Mouse (Mus musculus) ovary, postnatal 10 days (tissue): Measurements from ENCODE around the gene Plcb4.

Experiments used
- DNase-seq: peaks from one replicate; pipeline ENCODE4 v3.0.0; 2022; ENCODE audit warnings: low spot score

The Plcb4 gene

DNA sequence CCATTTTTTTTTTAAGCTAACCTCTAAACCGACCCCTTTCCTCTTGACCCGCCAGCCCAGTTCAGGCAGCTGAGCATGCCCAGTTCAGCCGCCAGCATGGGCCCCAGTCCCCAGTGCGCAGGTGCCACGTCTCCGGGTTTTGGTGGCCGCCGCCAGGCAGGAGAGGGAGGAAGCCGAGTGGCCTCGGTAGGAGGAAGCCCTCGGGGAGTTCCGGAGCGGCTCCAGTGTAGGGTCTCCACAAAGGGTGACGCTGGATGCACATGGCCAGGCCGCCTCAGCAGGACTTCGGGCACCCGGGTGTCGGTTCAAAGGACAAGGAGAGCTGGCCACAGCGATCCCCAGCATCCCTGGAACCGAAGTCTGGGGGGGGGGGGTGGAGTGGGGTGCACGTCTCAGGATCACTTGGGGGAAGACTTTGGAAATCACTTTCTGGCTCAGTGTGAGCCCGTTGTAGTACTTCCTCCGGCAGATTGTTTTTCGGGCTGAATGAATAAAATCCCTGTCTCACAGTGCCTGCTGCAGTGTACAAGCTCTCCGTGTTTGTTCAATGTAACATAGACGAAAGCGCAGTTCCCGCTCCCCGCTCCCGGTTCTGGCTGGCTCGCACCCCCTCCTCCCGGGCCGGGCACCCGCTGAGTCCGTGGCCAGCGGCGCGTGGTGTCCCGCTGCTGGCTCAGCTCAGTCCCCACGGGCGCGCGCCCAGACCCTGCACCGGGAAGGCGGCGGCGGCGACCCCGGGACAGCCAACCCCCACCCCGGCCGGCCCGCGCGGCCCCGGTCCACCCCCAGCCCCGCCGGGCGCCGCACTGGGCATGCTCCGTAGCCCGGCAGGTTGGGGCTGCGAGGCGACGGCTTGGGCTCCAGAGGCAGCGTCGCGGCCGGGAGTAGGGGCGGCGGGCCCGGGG is at the start of gene Plcb4:
Plcb4 (plus strand) TSS at position 526 of the 905 bp plus-strand sequence.
- DNase-seq: peak; percentile 62

DNA sequence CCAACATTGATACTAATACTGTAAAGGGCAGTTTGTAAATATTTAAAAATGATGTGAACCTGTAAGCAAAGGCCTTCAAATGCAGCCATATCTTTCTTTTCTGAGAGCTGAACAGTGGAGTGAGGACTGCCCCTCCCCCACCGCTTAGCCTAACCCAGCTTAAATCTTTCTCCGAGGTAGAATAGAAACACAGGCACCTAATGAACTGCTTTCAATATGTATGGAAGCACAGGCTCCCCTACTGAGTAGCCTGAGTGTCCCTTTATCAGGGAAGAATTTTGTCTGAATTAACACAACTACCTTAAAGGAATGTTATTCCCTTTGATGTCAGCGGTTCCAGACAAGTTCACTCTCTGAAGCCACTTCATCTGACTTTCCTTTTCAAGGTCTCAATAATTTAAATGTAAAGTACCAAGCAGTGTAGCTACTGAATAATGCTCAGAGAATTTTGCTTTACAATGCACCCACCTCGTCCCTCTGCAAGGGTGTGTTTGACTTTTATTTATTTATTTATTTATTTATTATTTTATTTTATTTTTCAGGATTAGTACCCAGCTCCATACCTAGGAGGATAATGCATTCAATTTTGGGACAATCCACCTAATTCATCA is 44.1 kb upstream of the Plcb4 start:
- no peak for DNase-seq

DNA sequence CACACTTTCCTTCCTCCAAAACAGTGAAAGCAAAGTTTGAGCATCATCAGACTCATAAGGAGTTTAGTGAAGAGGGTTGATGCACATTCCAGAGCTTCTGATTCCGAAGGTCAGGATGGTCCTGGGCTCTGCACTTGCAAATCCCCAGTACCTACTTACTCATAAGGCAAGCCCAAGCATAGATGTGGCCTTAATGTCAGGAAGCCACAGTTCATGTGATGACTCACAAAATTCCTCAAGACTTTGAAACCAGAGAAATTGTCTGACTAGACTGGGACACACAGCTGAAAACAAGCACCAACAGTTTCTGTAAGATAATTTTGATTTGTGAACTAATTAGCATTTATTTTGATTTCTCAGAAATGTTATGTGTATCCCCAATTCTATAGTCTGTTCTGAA is 42.7 kb upstream of the Plcb4 start:
- no peak for DNase-seq

DNA sequence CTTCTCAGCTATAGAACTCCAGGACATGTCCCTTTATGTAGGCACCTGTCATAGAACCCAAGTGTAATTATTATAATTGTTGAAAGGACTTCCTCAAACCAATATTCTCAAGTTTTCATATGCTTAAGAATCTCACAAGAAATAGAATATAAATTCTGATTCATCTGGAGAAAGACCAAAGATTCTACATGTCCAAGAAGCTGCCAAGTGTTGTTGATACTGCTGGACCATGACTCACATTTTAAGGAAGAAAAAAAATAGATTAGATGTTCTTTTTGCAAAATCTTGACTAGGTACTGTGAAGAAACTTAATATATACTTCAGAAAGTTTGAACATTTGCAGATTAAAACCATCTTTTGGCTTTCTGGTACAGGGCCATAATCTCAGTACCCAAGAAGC is 40.3 kb upstream of the Plcb4 start:
- DNase-seq: no peak

DNA sequence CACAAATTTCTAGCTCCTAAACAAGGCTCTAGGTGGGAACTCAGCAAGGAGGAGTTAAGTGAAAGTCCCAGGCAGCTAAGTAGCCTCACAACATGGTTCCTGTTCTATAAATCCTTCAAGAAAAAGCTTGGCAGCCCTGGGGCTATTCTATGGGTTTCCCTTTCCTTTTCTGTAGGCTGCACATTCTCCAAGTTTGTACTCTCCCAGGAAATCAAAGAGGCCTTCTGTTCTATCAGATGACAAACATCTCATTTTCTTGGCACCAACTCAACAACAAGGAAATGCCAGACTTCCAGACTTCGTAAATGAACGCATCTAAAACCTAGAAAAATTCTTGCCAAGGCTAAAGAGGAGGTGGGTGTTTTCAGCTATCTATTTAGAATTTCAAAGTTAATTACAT is 38.9 kb upstream of the Plcb4 start:
- no peak for DNase-seq

DNA sequence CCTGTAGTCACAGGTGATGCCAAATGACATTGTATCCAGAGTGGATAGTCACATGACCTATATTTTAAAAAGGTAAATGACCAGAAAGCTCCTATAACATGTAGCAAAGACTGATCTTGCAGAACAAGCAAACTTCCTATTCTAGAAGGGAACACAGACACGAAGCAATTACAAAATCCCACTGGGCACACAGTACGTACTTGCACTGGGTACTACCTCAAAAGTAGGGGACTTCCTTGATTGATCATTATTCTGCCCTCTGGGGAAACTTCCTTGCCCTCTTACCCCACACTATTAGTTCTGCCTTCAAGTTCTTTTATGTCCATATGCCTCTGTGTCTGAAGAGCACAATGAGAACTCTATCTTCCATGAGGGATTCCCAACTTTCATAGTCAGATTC is 31.0 kb upstream of the Plcb4 start:
- no peak for DNase-seq

DNA sequence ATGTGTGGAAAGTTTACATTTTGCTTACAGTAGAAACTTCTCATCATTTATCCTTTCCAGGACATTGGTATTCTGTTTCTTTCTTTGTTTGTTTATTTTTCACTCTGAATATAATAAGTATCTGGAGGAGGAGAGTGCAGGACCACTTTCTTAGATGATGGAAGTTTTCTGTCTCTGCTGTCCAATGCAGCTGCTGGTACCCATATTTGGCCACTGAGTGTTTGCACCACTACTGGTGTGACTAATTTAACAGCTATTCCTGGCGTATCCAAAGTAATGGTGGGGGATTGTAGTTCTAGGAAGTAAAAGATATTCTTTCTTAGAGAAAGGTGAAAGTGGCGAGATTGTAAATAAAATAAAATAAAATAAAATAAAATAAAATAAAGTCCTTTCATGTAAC is 21.6 kb upstream of the Plcb4 start:
- DNase-seq: no peak

GRCm38 (mm10) chr2:135641002-135641401 is 17.8 kb upstream of the Plcb4 start:
- no peak for DNase-seq

DNA sequence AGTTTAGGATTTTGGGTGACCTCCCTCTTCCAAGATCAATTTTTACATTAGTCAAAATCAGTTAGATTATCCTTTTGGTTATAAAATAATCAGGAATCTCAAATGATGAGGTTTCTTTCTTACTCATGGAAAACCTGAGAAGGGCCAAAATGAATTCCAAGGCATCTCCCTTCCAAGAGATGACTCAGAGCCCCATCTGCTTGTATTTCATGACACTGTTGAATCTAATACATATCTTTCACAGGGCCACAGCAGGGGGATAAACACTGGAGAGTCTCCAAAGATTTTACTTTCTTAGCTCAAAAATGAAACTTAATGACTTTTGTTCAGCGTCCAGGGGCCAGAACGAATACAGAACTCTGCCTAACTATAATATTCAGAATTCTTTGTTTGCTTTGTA is 17.2 kb upstream of the Plcb4 start:
- DNase-seq: no peak

DNA sequence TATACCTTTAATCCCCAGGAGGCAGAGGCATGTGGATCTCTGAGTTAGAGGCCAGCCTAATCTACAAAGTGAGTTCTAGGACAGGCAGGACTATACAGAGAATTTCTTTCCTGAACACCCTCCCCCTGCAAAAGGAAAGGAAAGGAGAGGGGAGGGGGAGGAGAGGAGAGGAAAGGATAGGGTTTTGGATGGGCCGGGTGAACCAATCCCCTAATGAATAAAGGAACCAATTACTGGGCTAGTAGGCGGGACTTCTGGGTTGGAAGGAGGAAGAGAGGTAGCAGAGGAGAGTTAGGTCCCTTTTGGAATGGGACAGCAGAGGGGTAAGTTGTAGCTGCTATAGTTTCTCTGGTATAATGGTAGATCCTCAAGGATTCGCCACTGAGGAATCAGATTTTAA is 12.6 kb upstream of the Plcb4 start:
- no peak for DNase-seq

DNA sequence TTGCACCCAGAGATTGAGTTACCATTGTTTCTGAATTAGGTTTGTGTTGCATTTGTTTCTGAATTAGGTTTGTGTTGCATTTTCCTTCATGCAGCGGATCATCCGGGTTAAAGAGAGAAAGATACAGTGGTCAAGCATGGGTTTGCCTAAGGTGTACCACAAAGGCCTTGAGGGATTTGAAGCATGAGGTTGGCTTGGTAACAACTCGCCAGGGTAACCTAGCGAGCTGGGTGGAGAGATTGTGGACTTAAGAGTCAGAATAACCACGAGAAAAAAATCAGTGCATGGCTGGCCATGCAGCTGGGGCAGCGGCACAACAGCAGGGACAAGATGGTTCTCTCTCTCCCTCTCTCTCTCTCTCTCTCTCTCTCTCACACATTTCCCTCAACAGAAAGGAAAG is 12.2 kb upstream of the Plcb4 start:
- DNase-seq: no peak

- DNase-seq: no peak
These were observed 10.8 kb upstream of the Plcb4 start for GRCm38 (mm10) chr2:135647985-135648384.

DNA sequence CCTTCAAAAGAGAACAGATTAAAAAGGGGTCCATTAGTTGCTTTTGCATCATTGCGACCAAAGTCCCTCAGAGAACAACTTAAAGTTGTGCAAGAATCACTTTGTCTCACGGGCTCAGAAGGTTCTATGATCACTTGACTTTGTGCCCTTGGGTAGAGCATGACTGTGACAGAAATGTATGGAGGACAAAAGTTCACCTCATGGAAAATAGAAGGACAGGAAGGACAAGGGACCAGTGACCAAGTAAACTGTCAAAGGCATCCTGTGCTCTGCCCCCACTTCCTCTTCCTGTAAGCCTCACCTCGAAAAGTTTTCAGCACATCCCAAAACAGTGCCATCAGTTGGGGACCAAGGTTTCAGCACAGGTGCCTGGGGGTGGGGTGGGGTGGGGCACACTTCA is 7.9 kb upstream of the Plcb4 start:
- no peak for DNase-seq

DNA sequence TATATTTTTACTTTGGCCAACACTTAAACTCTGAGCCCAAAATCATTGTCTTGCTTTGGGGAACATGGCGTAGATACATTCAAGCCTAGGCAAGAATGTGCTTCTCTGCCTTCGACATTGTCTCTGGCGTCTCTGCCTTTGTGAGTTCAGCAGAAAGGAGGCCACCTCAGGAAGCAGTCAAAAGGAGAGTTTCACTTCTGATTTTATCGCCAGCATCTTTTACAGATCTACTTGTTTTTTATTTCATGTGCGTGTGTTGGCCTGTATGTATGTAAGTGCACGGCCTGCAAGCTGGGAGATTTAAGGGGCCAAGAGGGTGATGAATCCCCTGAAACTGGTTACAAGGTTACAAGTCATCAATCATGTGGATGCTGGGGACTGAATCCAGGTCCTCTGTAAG is 6.8 kb upstream of the Plcb4 start:
- DNase-seq: no peak

- DNase-seq: no peak
These were observed 6.4 kb upstream of the Plcb4 start for GRCm38 (mm10) chr2:135652451-135652850.

- no peak for DNase-seq
These were observed 2.9 kb upstream of the Plcb4 start for GRCm38 (mm10) chr2:135655948-135656347.

DNA sequence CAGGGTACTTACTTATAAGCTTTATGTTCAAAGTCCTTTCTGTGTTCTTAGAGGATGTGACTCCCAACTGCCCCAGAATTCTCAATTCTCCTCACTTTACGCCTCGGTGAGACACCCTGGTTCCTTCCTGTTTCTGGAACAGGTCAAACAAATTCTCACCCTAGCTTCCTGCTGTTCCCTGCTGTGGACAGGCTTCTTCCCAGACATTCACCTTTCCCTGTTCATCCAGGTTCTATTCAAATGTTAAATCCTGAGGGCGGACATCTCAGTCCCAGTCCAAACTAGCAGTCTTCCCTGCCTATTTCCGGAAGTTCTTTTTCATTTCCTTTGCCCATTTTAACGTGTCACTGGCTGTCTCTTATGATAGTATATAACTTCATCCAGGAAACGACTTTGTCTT is 2.2 kb upstream of the Plcb4 start:
- DNase-seq: no peak

DNA sequence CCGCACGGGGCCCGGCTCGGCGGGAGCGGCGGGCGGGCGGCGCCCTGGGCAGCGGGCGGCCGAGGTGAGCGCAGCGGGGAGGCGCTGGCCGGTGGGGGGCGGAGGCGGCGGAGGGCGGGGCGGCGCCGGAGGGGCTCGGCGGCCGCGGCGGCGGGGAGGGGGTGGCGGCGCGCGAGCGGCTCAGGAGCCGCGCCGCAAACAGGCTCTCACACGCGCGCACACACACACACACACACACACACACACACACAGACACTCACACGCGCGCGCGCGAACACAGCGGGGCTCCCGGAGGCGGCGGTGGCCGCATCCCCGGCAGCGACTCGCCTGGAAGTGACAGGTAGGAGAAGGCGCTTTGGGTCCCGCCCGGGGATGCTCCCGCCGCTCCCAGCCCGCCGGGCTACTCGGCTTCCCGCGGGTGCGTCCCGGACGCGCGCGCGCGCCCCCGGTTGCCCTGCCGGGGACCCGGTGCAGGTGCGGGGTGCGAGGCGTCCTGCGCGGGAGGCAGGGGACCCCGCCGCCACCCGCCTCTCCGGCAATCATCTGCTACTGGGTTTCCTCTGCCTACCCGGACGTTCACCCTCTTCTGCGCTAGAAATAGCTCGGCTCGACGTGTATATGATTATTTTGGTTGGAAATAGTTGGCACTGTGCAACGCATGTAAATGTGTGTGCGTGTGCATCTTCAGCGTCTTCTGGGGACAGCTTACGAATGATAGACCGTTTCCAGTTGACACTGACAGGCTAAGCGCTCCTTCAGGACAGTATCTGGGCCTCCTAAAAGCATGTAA is 775 bp downstream of the Plcb4 start:
- peak; percentile 18 for DNase-seq

- DNase-seq: no peak
These were observed 2.0 kb downstream of the Plcb4 start for GRCm38 (mm10) chr2:135660816-135661215.

DNA sequence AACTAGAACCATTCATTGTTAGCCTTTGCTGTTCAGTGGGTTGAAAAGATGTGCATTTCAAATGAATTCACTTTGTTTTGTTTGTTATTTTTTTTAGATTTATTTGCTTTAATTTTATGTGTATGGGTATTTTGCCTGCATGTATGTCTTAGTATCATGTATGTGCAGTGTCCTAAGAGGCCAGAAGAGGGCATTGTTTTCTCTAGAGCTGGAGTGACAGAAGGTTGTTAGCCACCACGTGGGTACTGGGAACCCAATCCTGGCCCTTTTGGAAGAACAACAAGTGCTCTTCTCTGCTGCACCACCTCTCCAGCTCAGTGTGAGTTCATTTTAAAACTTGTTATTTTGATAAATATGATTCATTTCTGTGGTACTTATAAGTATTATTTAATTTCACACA is 5.0 kb downstream of the Plcb4 start:
- no peak for DNase-seq

DNA sequence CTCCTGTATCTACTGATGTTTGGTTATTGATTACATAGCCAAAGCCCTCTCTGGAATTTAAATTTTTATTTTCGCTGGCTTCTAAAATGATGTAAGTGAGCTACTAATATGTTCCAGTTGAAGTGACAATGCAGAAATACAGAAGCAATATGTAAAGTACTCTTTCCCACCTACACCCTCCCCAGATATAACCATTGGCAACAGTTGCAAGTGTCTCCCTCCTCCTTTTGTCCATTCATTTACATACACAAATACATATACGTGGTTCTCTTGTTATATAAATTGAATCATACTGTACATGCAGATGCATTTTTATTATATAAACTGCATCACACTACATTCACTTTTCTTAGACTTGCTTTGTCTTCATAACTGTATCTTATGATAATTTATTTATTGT is 8.7 kb downstream of the Plcb4 start:
- no peak for DNase-seq

DNA sequence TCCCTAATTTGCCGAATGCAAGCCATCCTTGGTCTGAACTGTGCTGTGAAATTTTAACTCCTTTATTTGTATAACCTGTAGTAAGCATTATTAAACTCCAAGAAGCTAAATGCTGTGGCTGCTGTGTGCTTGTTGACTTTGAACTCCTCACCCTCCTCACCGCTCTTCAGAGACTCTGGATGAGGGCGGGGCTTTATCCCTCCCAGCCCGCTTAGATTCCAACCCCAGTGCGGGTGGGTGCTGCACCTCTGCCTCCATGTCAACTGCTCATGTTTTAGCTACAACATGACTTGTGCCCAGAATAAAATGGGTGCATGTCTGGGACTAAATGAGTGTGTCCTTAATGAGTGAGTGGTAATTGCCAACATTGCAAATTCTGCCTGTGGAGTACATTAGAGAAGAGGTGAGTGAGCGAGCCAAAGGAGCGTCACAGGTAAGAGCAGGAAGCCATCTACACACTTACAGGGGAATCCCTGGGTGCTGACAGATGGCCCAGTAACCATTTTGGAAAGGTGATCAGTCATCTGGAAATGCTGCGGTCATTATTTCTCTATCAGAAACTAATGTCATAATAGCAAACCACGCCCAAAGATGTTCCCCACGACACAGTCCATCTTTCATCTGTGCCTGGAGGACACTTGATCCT is 13.8 kb downstream of the Plcb4 start:
- no peak for DNase-seq
